Mouse (Mus musculus) adrenal gland, adult (tissue): Measurements from ENCODE around the gene Pou2f1.

ENCODE experiments used
- DNase-seq, 2 experiments: peaks; one replicate each; pipeline ENCODE4 v3.0.0; 2022 to 2023; ENCODE audit warnings: low spot score in 1 of 2; ENCODE audit not compliant: inconsistent age in 2 of 2

Gene Pou2f1

DNA sequence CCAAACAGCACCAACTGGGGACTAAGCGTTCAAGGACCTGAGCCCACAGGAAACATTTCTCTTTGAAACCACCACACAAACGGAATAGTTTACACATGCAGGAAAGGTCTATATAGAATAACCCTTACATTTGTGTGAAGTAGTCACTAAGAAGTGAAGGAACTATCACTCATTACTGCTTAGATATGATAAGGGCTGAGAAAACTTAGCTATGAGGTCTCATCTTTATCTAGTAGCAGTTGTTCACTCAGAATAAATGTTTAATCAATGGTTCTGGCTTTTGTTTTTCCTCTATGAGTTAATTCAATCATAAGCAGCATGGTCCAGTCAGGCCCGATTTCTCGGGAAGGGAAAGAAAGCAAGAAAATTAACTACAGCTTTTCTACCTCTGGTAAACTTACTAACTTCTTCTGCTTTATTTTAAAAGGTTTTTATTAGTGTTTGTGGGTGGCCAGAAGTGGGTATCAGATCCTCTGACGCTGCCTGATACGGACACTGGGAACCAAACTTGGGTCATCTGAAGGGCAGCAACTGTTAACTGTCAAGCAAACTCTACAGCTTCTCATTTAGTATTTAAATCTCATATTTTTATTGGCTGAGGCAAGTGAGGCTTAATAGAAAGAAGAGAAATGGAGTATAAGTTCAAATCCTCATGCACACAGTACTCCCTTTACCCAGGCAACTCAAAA lies 40.7 kb downstream of the Pou2f1 start:
- DNase-seq = no peak

GRCm38 (mm10) chr1:165958159-165958558 lies 44.3 kb downstream of the Pou2f1 start:
- no peak for DNase-seq

DNA sequence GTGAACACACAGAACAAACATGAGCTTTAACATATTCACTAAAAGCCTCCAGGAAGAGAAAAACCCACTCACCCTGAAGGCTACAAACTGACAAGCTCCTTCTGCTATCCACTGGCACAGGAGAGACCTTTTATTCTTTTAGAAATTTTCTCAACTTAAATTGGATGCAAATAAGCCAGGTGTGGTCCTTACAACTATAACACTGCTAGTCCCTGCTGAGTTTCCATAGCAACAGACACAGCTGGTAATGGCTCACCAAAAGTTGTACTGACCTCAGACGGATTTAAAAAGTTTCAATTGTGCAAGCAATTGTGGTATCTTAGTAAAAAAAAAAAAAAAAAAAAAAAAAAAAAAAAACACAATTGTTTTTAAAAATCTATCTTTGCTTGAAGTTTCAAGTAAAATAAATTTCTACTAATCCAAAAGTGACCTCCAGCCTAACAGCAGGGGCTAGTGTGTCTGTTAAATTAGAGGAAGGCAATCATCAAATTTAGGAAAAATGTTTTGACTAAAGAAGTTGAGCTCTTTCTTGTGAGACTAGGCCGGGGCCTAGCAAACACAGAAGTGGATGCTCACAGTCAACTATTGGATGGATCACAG lies 54.2 kb downstream of the Pou2f1 start:
- DNase-seq = no peak

DNA sequence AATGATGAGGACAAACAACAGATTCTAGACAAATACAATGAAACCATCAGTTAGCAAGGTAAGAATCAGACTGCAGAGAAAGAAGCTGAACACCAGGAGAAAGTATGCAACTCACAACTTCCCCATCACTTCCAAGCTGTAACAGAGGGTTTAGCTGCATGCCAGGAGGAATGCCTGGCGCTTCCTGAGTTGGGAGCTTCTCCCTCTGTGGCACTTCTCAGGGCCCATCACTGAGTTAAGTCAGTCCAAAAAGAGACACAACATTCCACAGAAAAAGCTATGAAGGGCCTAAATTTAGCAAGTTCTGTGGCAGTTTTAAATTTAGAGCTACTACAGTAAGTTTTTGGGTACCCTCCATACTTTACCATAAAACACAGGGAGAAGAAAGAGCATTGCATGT lies 59.2 kb downstream of the Pou2f1 start:
- DNase-seq = no peak

DNA sequence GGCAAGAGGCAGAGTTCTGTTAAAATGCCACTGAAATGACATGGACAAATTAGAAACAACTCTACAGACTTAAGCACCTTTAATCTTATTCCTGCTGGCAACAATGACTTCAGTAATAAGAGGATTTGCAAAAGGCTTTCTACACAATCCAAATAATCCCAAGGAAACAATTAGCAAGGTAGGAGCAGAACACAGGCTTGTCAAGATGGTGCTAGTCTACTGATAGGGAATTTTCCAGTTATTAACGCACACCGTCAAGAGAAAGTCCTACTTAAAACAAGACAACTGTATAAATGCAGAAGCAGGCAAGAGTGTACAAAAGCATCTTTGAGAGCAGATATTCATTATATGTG lies 67.0 kb downstream of the Pou2f1 start:
- DNase-seq = no peak

DNA sequence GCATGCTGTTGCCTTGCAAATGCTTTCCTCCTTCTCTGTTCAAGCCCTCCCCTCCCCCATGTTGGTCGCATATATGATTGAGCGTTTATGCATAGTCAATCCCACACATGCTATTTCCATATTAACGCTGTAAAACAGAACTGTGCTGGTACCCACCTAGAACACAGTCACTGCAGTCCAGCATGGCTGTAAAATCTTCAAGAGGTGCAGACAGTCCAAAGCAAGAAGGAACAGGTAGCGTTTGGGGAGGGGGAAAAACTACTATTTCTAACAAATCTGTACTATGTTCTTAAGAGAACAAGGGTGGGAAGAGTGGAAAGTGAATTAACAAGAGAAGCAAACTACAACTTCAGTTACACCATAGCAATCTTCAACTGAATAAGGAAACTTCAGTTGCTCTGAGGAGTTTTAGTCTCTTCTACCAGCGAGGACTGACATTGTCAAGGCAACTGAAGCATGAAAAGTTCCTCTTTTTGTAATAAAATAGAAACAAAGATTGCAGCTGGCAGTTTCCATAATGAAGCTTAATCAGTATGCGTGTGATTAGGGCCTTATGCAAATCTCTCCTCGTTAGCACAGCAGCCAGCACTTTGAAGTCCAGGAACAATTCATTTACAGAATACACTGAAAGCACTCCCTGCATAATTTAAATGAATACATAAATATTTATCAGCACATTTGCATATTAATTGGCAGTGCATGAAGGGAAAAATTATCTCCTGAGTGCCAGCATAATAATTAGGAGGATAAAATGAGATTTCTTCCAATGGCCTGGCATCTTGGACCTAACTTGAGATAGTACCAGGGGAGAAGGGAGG lies 67.6 kb downstream of the Pou2f1 start:
- DNase-seq = peak in 1 of 2 experiments; percentile 31

DNA sequence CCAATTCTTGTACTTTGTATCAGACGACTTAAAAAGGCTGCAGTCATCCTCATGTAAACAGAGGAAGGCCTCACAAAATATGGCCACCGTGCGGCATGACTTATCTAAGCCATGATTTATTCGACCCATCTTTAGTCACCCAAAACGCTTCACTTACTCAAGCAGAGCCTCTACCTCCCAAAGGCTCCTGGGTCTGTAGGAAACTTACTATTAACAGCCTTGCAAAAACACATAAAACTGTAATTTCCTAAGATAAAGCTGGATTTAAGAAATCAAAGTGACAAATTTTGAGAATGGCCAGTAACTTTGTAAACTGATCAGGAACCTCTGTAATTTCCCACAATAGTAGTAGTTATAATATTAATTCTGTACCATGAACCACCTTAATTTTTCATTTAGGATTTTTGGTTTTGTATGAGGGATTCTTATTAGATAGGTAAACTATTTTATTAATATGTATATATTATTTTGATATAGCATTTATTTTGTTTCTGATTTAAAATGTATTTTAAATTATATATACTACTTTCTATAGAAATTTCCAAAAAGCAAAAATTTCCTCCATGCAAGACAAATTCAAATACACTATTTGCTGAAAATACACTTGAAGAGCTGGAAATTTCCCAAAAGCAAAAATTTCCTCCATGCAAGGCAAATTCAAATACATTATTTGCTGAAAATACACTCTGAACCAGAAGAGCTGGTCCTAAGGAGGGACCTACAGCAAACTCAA lies 68.4 kb downstream of the Pou2f1 start:
- DNase-seq = no peak

- DNase-seq = no peak
These were observed 69.6 kb downstream of the Pou2f1 start for GRCm38 (mm10) chr1:165932842-165933241.

DNA sequence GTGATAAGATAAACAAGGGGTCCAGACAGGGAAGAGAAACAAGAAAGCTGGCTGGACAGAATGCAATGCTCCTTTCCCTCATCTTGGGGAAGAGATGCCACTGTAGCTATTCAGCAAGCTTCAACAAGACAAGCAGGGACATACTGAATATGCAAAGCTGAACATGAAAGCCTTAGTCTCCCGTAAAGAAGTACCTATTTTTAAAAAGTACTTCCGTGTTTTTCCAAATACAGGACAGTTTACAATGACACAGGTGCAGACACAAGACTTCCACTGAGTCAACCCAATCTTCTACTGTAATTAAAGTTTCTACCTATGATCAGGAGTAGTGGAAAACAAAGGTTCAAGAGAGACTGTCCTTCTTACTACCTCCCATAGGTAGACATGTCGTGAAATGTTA lies 72.0 kb downstream of the Pou2f1 start:
- DNase-seq = no peak

- DNase-seq = no peak
These were observed 74.8 kb downstream of the Pou2f1 start for GRCm38 (mm10) chr1:165927507-165928279.

DNA sequence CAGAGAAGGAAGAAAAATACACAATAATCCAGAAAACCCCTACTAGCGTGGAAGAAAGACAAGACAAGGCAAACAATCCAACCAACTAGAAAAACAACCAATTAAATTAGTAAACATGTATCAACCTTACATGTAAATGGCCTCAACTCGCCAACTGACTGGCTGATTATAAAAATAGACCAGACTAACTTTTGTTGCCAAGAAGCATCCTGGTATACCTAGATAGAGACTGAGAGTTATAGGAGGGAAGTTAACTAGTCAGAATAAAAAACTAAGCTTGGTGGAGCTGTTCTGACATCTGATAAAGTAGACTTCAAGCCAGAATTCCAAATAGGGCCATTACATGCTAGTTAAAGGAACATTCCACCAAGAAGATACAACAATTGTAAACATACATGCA lies 77.3 kb downstream of the Pou2f1 start:
- no peak for DNase-seq

DNA sequence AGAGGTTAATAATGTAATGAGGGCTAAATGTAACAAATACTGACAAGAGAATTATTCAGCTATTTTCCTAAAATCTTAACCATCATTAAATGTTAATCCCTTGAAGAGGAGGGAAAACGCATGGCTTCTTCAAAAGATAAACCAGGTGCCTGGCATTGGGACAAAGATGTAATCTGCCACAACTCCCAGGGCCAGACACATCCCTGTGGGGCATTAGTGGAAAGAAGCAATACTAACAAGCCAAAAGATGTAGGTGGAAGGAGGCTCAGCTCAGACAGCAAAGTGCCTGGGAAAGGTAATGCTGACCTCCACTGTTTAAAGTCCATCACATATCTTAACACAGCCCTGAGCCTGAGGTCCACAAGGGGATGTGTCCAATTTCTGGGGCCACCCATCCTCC lies 80.0 kb downstream of the Pou2f1 start:
- DNase-seq = no peak

- no peak for DNase-seq
These were observed 81.5 kb downstream of the Pou2f1 start for GRCm38 (mm10) chr1:165921026-165921425.

- DNase-seq = no peak
These were observed 88.1 kb downstream of the Pou2f1 start for GRCm38 (mm10) chr1:165914416-165914801.

DNA sequence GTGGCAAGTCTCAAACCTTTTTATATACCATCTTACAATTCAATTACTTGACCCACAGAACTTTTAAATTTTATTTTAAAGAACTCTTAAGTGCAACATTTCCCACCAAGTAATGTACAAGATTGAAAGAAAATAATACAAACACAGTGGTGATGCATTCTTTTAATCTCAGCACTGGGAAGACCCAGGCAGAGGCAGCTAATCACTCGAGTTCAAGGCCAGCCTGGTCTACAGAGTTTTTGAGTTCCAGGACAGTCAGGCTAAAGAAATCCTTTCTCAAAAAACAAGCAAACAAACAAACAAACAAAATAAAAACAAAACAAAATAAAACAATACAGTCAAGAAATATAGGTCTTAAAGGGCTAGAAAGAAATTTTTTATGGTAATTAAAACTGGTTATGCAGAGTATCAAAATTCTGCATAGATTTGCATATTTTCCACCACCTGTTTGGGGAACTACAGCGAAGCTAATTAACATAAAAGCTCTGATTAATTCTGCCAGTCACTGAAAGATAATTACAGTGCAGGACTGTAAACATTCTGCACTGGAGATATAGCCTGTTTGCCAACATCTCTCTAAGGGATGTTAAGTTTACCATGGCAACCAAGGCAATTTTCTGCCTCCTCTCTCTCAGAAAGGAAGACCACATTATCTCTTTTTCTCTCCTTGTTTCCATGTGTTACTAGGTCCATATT lies 88.6 kb downstream of the Pou2f1 start:
- DNase-seq = no peak

GRCm38 (mm10) chr1:165909471-165909870 lies 93.0 kb downstream of the Pou2f1 start:
- DNase-seq = no peak

DNA sequence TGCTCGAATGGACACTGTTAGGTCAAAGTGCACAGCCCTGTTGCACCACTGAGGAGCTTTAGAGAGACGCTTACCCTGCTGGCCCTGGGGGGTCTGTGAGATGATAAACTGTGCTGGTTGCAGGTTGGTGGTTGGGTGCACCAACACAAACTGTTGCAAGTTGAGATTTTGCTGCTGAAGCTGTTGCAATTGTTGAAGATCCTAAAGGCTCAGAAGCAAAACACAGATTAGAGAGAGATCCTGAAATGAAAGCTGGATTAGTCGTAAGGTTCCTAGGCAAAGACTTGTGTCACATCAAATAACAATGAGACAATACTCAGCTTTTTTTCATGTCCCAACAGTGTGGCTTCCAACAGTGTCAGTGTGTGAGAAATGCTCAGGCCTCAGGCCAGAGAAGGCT lies 93.7 kb downstream of the Pou2f1 start:
- no peak for DNase-seq

DNA sequence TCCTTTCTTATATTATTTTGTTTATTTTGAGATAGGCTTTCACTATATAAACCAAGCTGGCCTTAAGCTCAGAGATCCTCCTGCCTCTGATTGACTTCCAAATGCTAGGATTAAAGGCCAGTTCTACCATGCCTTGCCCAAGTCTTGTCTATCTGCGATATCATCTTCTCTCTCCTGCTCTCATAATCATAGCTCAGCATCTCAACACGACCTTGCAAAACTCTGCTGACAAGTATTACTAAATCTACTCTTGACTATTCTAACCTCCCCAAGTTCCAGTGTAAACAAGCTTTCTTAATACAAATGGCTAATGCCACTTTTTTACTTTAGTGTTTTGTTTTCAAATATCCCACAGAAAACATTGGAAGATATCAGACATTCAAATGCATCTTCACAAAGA lies 94.3 kb downstream of the Pou2f1 start:
- DNase-seq = no peak

- DNase-seq = no peak
These were observed 98.9 kb downstream of the Pou2f1 start for GRCm38 (mm10) chr1:165903596-165903995.

DNA sequence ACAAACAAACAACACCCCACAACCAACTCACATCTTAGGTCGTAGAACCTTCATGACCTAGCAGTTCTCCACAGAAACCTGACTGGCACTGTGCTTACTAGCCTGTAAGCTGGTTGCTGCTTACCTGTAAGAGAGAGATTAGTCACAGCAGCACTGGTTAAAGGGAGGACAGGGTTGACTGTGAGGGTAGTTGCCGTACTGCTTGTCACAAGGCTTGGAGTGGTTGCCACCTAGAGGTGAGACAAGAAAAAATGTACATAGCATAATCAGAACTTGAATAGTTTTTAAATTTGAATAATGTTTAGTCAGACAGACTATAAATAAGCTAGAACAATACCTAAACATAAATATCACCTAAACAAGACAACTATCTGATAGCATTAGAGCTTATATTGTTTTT lies 110.8 kb downstream of the Pou2f1 start:
- no peak for DNase-seq
